Mouse (Mus musculus): ENCODE measurements around the gene Gh. TPM values are rescaled to one million over a fixed set of nuclear protein-coding genes. Genes with fewer than 3 reads are reported as not detected.

Gene Gh
- polyA plus RNA-seq, 1 experiment from 2014 or later, result not detected

- Histone ChIP-seq H3K9ac (no peak overlapping the region), H3K36me3 (peaks cover 60% of the 10 kb centered on the region), H3K9me3 (no peaks in the 10 kb centered on the region), H3K4me3 (no peak overlapping the region), H3K27ac (replicated peaks) (no peak overlapping the region), H3K4me1 (replicated peaks) (peaks cover 49% of the 10 kb centered on the region), H3K4me2 (0 out of 2 replicates have a peak overlapping the region, but pooled peaks have one; percentile 45), H3K27me3 (no peaks in the 10 kb centered on the region)
- no peak for ATAC-seq (ENCODE audit: low read depth)
- 95% methylated on average over 10 of the region's 10 CpGs for WGBS
Observed at GRCm38 (mm10) chr11:106266431-106266830, 35.2 kb downstream of the Gh start.

- Histone ChIP-seq H3K36me3 (peaks cover 68% of the 10 kb centered on the region), H3K27me3 (no peaks in the 10 kb centered on the region), H3K9me3 (no peaks in the 10 kb centered on the region), H3K4me3 (no peak overlapping the region), H3K9ac (no peak overlapping the region), H3K4me1 (replicated peaks) (peaks cover 40% of the 10 kb centered on the region), H3K27ac (replicated peaks) (no peak overlapping the region), H3K4me2 (no peak overlapping the region)
- no peak for ATAC-seq (ENCODE audit: low read depth)
- WGBS, result 94% methylated on average over 4 of the region's 4 CpGs
Observed at GRCm38 (mm10) chr11:106265570-106265969, 36.1 kb downstream of the Gh start.

GRCm38 (mm10) chr11:106264988-106265387 lies 36.7 kb downstream of the Gh start:
- no peak overlapping the region for H3K9ac ChIP-seq
- WGBS, result 93% methylated on average over 15 of the region's 15 CpGs
- peaks cover 70% of the 10 kb centered on the region for H3K36me3 ChIP-seq
- ATAC-seq (ENCODE audit: low read depth), result no peak
- no peak overlapping the region for H3K27ac ChIP-seq (replicated peaks)
- peaks cover 34% of the 10 kb centered on the region for H3K4me1 ChIP-seq (replicated peaks)
- H3K4me3 ChIP-seq, result no peak overlapping the region
- H3K9me3 ChIP-seq, result no peaks in the 10 kb centered on the region
- no peaks in the 10 kb centered on the region for H3K27me3 ChIP-seq
- no peak overlapping the region for H3K4me2 ChIP-seq

- no peaks in the 10 kb centered on the region for H3K27me3 ChIP-seq
- no peak overlapping the region for H3K4me2 ChIP-seq
- 95% methylated on average over 9 of the region's 9 CpGs for WGBS
- H3K4me3 ChIP-seq, result no peak overlapping the region
- no peaks in the 10 kb centered on the region for H3K9me3 ChIP-seq
- ATAC-seq (ENCODE audit: low read depth), result no peak
- peaks cover 26% of the 10 kb centered on the region for H3K4me1 ChIP-seq (replicated peaks)
- no peak overlapping the region for H3K9ac ChIP-seq
- peaks cover 80% of the 10 kb centered on the region for H3K36me3 ChIP-seq
- H3K27ac ChIP-seq (replicated peaks), result no peak overlapping the region
Observed at GRCm38 (mm10) chr11:106263963-106264362, 37.7 kb downstream of the Gh start.

GRCm38 (mm10) chr11:106260826-106261450 lies 40.7 kb downstream of the Gh start:
- H3K36me3 ChIP-seq, result peaks cover 74% of the 10 kb centered on the region
- WGBS, result 87% methylated on average over 14 of the region's 14 CpGs
- ATAC-seq (ENCODE audit: low read depth), result no peak

GRCm38 (mm10) chr11:106256775-106257174 lies 44.9 kb downstream of the Gh start:
- Histone ChIP-seq H3K4me2 (peak overlapping the region; percentile 99), H3K27me3 (no peaks in the 10 kb centered on the region), H3K9me3 (no peaks in the 10 kb centered on the region), H3K36me3 (peaks cover 56% of the 10 kb centered on the region), H3K9ac (peak overlapping the region; percentile 93), H3K4me1 (replicated peaks) (peaks cover 32% of the 10 kb centered on the region), H3K27ac (replicated peaks) (no peak overlapping the region), H3K4me3 (peak overlapping the region; percentile 86)
- WGBS, result 71% methylated on average over 5 of the region's 5 CpGs
- ATAC-seq (ENCODE audit: low read depth), result no peak

More at GRCm38 (mm10) chr11:106260826-106261450, 40.7 kb downstream of the Gh start:
- Histone ChIP-seq H3K4me3 (no peak overlapping the region), H3K27ac (replicated peaks) (no peak overlapping the region), H3K4me2 (no peak overlapping the region), H3K9ac (no peak overlapping the region), H3K27me3 (no peaks in the 10 kb centered on the region), H3K4me1 (replicated peaks) (peaks cover 22% of the 10 kb centered on the region), H3K9me3 (no peaks in the 10 kb centered on the region)

GRCm38 (mm10) chr11:106255685-106256451 lies 45.8 kb downstream of the Gh start, which contains the start of the genes Ftsj3 and Psmc5:
Gene Ftsj3, minus strand, starts transcription at chr11:106256079.
Gene Psmc5, plus strand, starts transcription at chr11:106256154.
- no peaks in the 10 kb centered on the region for H3K27me3 ChIP-seq
- peaks cover 56% of the 10 kb centered on the region for H3K36me3 ChIP-seq
- peak within 1 kb of the TSS; percentile 99 for H3K4me2 ChIP-seq
- H3K9ac ChIP-seq, result peak within 1 kb of the TSS; percentile 93
- no peaks in the 10 kb centered on the region for H3K9me3 ChIP-seq
- peak within 1 kb of the TSS; percentile 89 for H3K27ac ChIP-seq (replicated peaks)
- H3K4me3 ChIP-seq, result peak within 1 kb of the TSS; percentile 86
- H3K4me1 ChIP-seq (replicated peaks), result peaks cover 32% of the 10 kb centered on the region
- peak; percentile 95 for ATAC-seq (ENCODE audit: low read depth)
- WGBS, result under 1% methylated on average over 42 of the region's 42 CpGs

- 3% methylated on average over 22 of the region's 22 CpGs for WGBS
- H3K9me3 ChIP-seq, result no peaks in the 10 kb centered on the region
- peak overlapping the region; percentile 86 for H3K4me3 ChIP-seq
- no peak for ATAC-seq (ENCODE audit: low read depth)
- H3K36me3 ChIP-seq, result peaks cover 58% of the 10 kb centered on the region
- H3K4me2 ChIP-seq, result peak overlapping the region; percentile 99
- peak overlapping the region; percentile 93 for H3K9ac ChIP-seq
- peaks cover 32% of the 10 kb centered on the region for H3K4me1 ChIP-seq (replicated peaks)
- H3K27me3 ChIP-seq, result no peaks in the 10 kb centered on the region
- no peak overlapping the region for H3K27ac ChIP-seq (replicated peaks)
Observed at GRCm38 (mm10) chr11:106255174-106255573, 46.5 kb downstream of the Gh start.

GRCm38 (mm10) chr11:106254767-106255166 lies 46.9 kb downstream of the Gh start:
- peak overlapping the region; percentile 86 for H3K4me3 ChIP-seq
- H3K4me2 ChIP-seq, result peak overlapping the region; percentile 99
- no peaks in the 10 kb centered on the region for H3K9me3 ChIP-seq
- ATAC-seq (ENCODE audit: low read depth), result no peak
- peak overlapping the region; percentile 93 for H3K9ac ChIP-seq
- H3K36me3 ChIP-seq, result peaks cover 61% of the 10 kb centered on the region
- no peaks in the 10 kb centered on the region for H3K27me3 ChIP-seq
- H3K27ac ChIP-seq (replicated peaks), result no peak overlapping the region
- WGBS, result 20% methylated on average over 2 of the region's 2 CpGs
- peaks cover 32% of the 10 kb centered on the region for H3K4me1 ChIP-seq (replicated peaks)

Other genes starting within 250 kb of the Gh start
- gene Taco1, start 235.8 kb downstream of the Gh start, polyA plus RNA-seq (2015; fragmentation: Nextera tagmentation; extraction: Ambion mirVana), result 7.5 and 8.9 TPM in 2 replicates
- gene Map3k3, start 217.3 kb downstream of the Gh start, polyA plus RNA-seq (2015; fragmentation: Nextera tagmentation; extraction: Ambion mirVana), result 15.9 and 18.0 TPM in 2 replicates
- not detected in 2 replicates for gene Gm10840, start 141.0 kb downstream of the Gh start, polyA plus RNA-seq (2015; fragmentation: Nextera tagmentation; extraction: Ambion mirVana)
- 171 and 187 TPM in 2 replicates for gene Limd2, start 141.0 kb downstream of the Gh start, polyA plus RNA-seq (2015; fragmentation: Nextera tagmentation; extraction: Ambion mirVana)
- gene Strada, start 99.7 kb downstream of the Gh start, polyA plus RNA-seq (2015; fragmentation: Nextera tagmentation; extraction: Ambion mirVana), result 32.8 and 33.5 TPM in 2 replicates
- gene Ccdc47, start 85.5 kb downstream of the Gh start, polyA plus RNA-seq (2015; fragmentation: Nextera tagmentation; extraction: Ambion mirVana), result 96.7 and 111 TPM in 2 replicates
- 87.1 and 89.8 TPM in 2 replicates for gene Ddx42, start 84.9 kb downstream of the Gh start, polyA plus RNA-seq (2015; fragmentation: Nextera tagmentation; extraction: Ambion mirVana)
- 35.3 and 42.4 TPM in 2 replicates for gene Ftsj3, start 45.8 kb downstream of the Gh start, polyA plus RNA-seq (2015; fragmentation: Nextera tagmentation; extraction: Ambion mirVana)
- 360 and 361 TPM in 2 replicates for gene Psmc5, start 45.7 kb downstream of the Gh start, polyA plus RNA-seq (2015; fragmentation: Nextera tagmentation; extraction: Ambion mirVana)
- gene Smarcd2, start 28.9 kb downstream of the Gh start, polyA plus RNA-seq (2015; fragmentation: Nextera tagmentation; extraction: Ambion mirVana), result 21.8 and 24.3 TPM in 2 replicates
- 0.06 and 0.12 TPM in 2 replicates for gene Tcam1, start 25.2 kb downstream of the Gh start, polyA plus RNA-seq (2015; fragmentation: Nextera tagmentation; extraction: Ambion mirVana)
- gene Cd79b, start 12.9 kb upstream of the Gh start, polyA plus RNA-seq (2015; fragmentation: Nextera tagmentation; extraction: Ambion mirVana), result 0.99 and 1.6 TPM in 2 replicates
- 0.10 TPM in 1 of 2 replicates, not detected in the other for gene Scn4a, start 51.4 kb upstream of the Gh start, polyA plus RNA-seq (2015; fragmentation: Nextera tagmentation; extraction: Ambion mirVana)
- not detected in 2 replicates for gene Prr29, start 63.6 kb upstream of the Gh start, polyA plus RNA-seq (2015; fragmentation: Nextera tagmentation; extraction: Ambion mirVana)
- 18.3 and 19.3 TPM in 2 replicates for gene Icam2, start 86.2 kb upstream of the Gh start, polyA plus RNA-seq (2015; fragmentation: Nextera tagmentation; extraction: Ambion mirVana)
- gene Ern1, start 186.0 kb upstream of the Gh start, polyA plus RNA-seq (2015; fragmentation: Nextera tagmentation; extraction: Ambion mirVana), result 5.7 and 6.4 TPM in 2 replicates

Data from neural tube, embryonic 13.5 days (tissue).